Mouse (Mus musculus): ENCODE measurements around the gene Glyat. TPM values are rescaled to one million over a fixed set of nuclear protein-coding genes. Genes with fewer than 3 reads are reported as not detected.

Glyat gene
- not detected in 2 replicates for polyA plus RNA-seq (2016; fragmentation: Nextera tagmentation; extraction: Ambion mirVana)

DNA sequence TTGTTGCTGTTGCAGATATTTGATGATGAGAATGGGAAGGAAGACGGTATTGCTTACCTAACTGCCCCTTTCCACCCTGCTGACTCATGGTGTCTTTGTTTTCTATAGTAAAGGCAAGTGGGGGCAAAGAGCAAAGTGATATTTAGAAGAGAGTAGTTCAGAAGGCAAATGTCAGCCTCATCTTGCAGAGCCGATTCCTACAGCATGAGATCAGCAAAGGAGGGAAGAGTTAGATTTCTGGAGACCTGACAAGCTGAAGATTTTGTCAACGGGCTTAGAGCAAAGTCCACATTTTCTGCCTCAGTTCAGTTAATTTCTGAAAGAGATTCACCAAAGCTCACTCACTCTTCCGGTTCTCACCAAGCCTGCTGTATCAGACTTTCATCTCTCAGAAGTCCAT, at the start of gene Glyat:
TSS of gene Glyat (plus strand) at position 133 of the 400 bp plus-strand sequence.
- no peaks in the 10 kb centered on the region for H3K9me3 ChIP-seq (replicated peaks)
- H3K4me3 ChIP-seq, result no peak within 1 kb of the TSS
- DNase-seq (ENCODE audit: low spot score), result no peak
- H3K36me3 ChIP-seq, result no peaks in the 10 kb centered on the region
- 86% methylated on average over 4 of the region's 4 CpGs for WGBS
- H3K27ac ChIP-seq (replicated peaks), result no peak within 1 kb of the TSS
- no peaks in the 10 kb centered on the region for H3K27me3 ChIP-seq (ENCODE audit: low read depth, poor library complexity, severe bottlenecking)
- H3K4me1 ChIP-seq, result no peaks in the 10 kb centered on the region

DNA sequence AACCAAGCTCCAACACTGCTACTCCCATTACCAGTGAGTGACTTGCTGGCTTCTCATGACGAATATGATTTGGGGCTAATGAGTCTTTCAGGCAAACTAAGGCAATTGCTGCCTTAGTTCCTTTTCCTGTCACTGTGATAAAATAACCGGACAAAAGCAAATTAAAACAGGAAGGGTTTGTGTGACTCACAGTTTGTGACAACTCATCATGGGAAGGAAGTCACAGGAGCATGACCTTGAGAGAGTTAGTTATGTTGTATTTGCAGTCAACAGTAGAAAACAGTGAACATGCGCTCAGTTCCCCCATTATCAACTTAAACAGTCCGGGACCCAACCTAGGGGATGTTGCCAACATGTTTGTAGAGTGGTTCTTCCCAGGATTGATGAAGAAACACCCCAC, 47.8 kb upstream of the Glyat start:
- Histone ChIP-seq H3K27me3 (ENCODE audit: low read depth, poor library complexity, severe bottlenecking) (no peaks in the 10 kb centered on the region), H3K9me3 (replicated peaks) (no peaks in the 10 kb centered on the region), H3K4me3 (no peak overlapping the region), H3K4me1 (no peaks in the 10 kb centered on the region), H3K36me3 (peaks cover 15% of the 10 kb centered on the region), H3K27ac (replicated peaks) (no peak overlapping the region)
- DNase-seq (ENCODE audit: low spot score), result no peak
- 87% methylated on average over 4 of the region's 4 CpGs for WGBS

DNA sequence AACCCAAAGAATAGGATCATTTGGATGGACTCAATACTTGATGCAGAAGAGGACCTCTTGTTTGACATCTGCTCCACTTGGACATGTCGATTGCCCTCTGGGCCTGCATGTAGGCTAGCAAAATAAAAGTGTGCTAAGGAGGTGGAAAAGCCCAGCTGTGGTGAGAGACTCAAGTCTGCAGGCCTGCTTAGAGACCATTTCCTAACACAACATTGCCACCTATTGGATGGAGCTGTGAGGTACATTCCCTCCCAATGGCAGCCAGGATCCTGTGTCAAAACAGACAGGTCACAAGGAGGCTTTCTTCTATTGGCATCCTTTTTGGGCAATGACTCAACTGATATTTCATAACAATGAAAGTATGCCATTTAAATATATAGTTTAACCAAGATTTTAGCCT, 41.2 kb upstream of the Glyat start:
- H3K4me3 ChIP-seq, result no peak overlapping the region
- H3K27me3 ChIP-seq (ENCODE audit: low read depth, poor library complexity, severe bottlenecking), result peaks cover 11% of the 10 kb centered on the region
- peaks cover 14% of the 10 kb centered on the region for H3K4me1 ChIP-seq
- H3K36me3 ChIP-seq, result peaks cover 4% of the 10 kb centered on the region
- DNase-seq (ENCODE audit: low spot score), result peak; percentile 57
- no peaks in the 10 kb centered on the region for H3K9me3 ChIP-seq (replicated peaks)
- H3K27ac ChIP-seq (replicated peaks), result no peak overlapping the region
- WGBS, result 33% methylated on average over 1 of the region's 1 CpGs

DNA sequence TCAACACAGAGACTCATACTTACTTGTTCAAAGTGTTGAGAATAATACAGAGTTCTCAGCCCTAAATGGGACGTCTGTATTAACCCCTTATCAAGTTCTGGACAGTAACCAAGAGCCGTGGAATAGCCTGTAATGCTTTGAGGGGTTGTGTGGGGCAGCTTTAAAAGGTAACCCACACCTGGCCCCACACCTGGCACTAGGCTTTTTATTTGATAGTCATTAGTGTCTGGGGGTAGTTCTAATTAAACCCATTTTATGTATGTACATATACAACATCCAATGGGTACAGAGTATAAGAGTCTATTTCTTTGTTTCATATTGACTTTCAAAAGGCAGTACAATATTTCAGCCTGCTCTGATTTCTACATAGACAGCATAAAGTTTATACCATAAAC, 38.0 kb upstream of the Glyat start:
- H3K27ac ChIP-seq (replicated peaks), result no peak overlapping the region
- H3K9me3 ChIP-seq (replicated peaks), result no peaks in the 10 kb centered on the region
- peaks cover 15% of the 10 kb centered on the region for H3K4me1 ChIP-seq
- H3K27me3 ChIP-seq (ENCODE audit: low read depth, poor library complexity, severe bottlenecking), result peaks cover 18% of the 10 kb centered on the region
- no peaks in the 10 kb centered on the region for H3K36me3 ChIP-seq
- 57% methylated on average over 2 of the region's 2 CpGs for WGBS
- H3K4me3 ChIP-seq, result peak overlapping the region; percentile 60
- no peak for DNase-seq (ENCODE audit: low spot score)

DNA sequence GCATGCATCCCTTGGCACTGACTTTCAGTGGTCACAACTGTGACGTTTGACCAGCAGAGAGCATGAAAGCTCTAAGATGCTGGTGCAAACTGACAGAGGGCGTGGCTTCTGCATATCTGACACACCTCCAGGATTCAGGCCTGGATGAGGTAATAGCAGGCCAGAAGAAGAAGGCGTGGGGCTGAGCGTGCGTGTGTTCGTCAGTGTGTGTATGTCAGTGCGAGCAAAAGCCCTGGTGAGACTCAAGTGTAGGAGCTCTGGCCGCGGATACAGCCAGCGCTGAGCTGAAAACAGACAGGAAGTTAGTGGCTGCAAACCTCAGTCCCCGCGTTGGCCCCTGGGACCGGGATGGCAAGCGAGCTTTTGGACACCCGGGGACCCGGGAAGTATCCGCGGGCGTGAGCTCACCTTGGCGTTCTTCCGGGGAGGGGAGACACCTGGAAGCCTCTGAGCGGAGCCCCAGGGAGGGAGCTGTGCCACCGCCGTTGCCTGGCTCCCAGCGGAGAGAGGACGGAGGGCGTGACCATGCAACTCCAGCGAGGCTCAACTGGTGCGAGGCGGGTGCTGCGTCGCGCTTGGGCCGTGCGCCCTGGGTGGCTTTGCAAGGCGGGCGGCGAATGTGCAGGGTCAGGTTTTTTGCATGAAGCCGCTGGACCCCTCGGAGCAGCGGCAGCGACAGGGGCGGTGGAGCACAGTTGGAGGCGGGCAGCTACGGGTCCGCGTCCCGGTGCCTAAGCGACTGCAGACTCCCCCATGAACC, 37.4 kb upstream of the Glyat start:
- DNase-seq (ENCODE audit: low spot score), result peak; percentile 60
- peak overlapping the region; percentile 77 for H3K27ac ChIP-seq (replicated peaks)
- under 1% methylated on average over 49 of the region's 49 CpGs for WGBS
- H3K9me3 ChIP-seq (replicated peaks), result no peaks in the 10 kb centered on the region
- H3K27me3 ChIP-seq (ENCODE audit: low read depth, poor library complexity, severe bottlenecking), result peaks cover 18% of the 10 kb centered on the region
- H3K4me3 ChIP-seq, result peak overlapping the region; percentile 60
- no peaks in the 10 kb centered on the region for H3K36me3 ChIP-seq
- H3K4me1 ChIP-seq, result peaks cover 15% of the 10 kb centered on the region

DNA sequence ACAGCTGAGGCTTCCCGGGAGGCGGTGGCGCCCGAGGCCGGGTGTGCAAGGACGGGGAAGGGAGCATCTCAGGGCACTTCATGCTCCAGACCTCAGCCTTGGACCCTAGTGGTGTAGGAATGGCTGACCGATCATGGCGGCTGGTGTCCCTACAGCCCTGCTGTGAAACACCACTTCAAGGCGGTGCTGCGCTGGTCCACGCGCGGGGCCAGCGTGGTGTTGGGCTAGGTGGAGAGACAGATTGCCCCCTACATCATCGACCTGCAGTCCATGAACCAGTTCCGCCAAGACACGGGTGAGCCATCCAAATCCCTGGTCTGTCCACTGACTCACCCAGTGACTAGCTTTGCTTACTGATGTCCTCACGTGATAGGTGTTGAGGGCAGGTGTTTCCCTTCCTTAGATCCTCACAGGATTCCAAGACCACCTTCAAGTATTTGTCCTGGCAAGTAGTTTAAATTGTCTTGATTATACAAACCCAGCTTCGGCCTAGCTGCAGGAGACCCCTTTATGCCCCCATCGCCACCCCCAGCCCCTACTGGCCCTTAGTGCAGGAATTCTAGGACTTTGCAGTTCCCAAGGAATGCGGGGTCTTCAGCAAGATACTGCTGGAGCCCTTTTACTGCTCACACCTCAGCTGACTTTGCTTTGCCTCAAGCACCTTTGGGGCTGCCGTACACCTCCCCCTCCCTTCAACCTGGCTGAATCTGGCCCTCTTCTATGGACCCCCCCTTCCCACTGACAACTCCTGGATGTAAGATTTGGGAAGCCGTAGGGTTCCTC, 36.6 kb upstream of the Glyat start:
- 16% methylated on average over 23 of the region's 23 CpGs for WGBS
- H3K4me3 ChIP-seq, result peak overlapping the region; percentile 60
- H3K9me3 ChIP-seq (replicated peaks), result no peaks in the 10 kb centered on the region
- no peaks in the 10 kb centered on the region for H3K36me3 ChIP-seq
- H3K27ac ChIP-seq (replicated peaks), result peak overlapping the region; percentile 77
- H3K4me1 ChIP-seq, result peaks cover 15% of the 10 kb centered on the region
- DNase-seq (ENCODE audit: low spot score), result no peak
- peaks cover 18% of the 10 kb centered on the region for H3K27me3 ChIP-seq (ENCODE audit: low read depth, poor library complexity, severe bottlenecking)

DNA sequence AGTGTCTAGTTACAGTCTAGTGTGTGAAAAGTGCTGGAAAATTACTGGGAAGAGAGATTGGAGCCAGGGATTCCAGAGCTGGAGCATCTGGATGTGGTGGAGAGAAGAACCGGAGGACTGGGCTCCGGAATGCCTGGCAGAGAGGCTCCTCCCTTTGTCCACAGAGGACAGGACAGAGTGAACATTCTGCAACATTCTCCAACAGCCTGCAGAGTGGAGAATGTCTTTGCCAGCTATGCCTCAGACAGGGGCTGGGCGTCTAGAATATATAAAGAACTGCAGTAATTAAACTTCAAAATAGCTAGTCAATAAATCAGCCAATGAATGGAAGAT, 36.1 kb upstream of the Glyat start:
- DNase-seq (ENCODE audit: low spot score), result no peak
- Histone ChIP-seq H3K36me3 (no peaks in the 10 kb centered on the region), H3K4me1 (peaks cover 15% of the 10 kb centered on the region), H3K27ac (replicated peaks) (no peak overlapping the region), H3K4me3 (no peak overlapping the region), H3K27me3 (ENCODE audit: low read depth, poor library complexity, severe bottlenecking) (peaks cover 18% of the 10 kb centered on the region), H3K9me3 (replicated peaks) (no peaks in the 10 kb centered on the region)
- WGBS, result 79% methylated on average over 3 of the region's 3 CpGs

DNA sequence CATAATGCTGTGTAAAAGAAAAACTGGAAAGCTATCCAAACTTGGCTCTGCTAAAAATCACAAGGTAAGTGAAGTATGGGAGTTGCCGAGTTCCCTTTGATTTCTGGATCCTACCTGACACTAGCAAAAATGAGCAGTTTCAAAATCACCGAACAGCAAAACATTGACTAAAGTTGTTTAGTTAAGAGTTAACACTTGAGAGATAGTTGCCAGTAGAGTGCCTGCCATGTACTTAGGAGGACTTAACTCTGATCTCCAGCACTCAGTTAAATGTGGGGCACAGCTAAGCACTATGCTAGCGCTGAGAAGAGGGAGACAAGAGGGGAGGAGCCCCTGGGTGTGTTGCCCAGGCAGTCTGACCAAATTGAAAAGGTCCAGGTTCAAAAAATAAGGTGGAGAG, 34.4 kb upstream of the Glyat start:
- no peak overlapping the region for H3K4me3 ChIP-seq

DNA sequence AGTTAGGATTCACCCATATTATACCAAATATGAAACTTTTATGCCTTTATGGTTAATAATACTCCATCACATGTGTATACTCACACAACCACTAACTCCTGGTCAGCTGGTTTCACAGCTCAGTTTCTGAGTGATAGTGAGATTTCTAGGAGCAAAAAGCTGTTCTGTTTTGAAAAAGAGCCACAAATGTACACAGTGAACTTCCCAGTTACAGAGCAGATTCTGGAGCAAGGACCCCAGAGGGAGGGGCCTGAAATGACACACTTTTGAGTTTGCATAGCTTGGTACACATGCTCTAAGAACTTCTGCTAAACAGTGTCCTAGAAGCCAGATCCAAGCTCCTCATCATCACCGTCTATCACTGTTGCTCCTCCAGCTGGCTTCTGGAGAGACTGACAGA, 33.4 kb upstream of the Glyat start, which contains the start of gene Gm4952:
TSS of gene Gm4952 (plus strand) at position 301 of the 400 bp plus-strand sequence.
- peaks cover 18% of the 10 kb centered on the region for H3K27me3 ChIP-seq (ENCODE audit: low read depth, poor library complexity, severe bottlenecking)
- no peaks in the 10 kb centered on the region for H3K36me3 ChIP-seq
- H3K27ac ChIP-seq (replicated peaks), result no peak within 1 kb of the TSS
- H3K4me3 ChIP-seq, result no peak within 1 kb of the TSS
- H3K4me1 ChIP-seq, result peaks cover 15% of the 10 kb centered on the region
- 71% methylated on average over 1 of the region's 1 CpGs for WGBS
- no peaks in the 10 kb centered on the region for H3K9me3 ChIP-seq (replicated peaks)
- DNase-seq (ENCODE audit: low spot score), result no peak

More for the DNA sequence above, 34.4 kb upstream of the Glyat start:
- peaks cover 15% of the 10 kb centered on the region for H3K4me1 ChIP-seq
- no peaks in the 10 kb centered on the region for H3K9me3 ChIP-seq (replicated peaks)
- no peak overlapping the region for H3K27ac ChIP-seq (replicated peaks)
- peaks cover 18% of the 10 kb centered on the region for H3K27me3 ChIP-seq (ENCODE audit: low read depth, poor library complexity, severe bottlenecking)
- WGBS, result 75% methylated on average over 3 of the region's 3 CpGs
- no peak for DNase-seq (ENCODE audit: low spot score)
- no peaks in the 10 kb centered on the region for H3K36me3 ChIP-seq

DNA sequence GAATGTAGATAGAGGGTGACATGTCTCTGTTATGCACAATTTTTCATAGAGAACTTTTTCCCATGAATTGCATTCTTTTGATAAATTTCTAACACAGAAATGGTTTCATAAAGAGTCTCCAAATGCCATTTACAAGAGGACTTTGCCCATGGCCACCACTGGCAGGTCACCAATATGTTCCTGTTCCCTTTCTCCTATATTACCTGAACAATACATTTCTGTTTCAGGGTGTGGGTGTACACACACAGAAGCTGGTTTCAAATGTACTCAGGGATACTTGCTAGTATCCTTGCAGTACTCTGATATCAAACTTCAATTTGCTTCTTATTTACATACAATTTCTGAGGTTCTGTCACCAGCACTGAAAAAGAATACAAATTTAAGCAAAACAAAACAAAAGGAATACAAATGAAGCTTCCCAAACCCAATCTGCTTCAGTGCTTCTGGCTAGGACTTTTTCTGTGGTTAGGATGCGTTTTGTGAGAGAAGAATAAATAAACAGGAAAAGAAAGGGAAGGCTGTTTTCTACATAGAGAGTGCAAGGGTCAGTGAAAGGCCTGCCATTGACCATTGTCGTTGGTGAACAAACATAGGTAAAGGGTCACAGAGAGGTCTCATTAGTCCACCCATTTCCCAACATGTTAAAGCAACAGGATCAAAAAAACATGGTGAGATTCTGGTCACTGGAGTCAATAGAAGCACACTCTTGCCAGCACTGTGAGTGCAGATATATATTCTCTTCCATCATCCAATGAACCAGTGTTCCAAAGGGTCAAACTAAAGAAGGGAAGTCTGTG, 32.2 kb upstream of the Glyat start:
- H3K4me1 ChIP-seq, result peaks cover 10% of the 10 kb centered on the region
- peaks cover 13% of the 10 kb centered on the region for H3K27me3 ChIP-seq (ENCODE audit: low read depth, poor library complexity, severe bottlenecking)
- no peak overlapping the region for H3K4me3 ChIP-seq
- H3K36me3 ChIP-seq, result no peaks in the 10 kb centered on the region
- WGBS, result 51% methylated on average over 2 of the region's 2 CpGs
- no peaks in the 10 kb centered on the region for H3K9me3 ChIP-seq (replicated peaks)
- H3K27ac ChIP-seq (replicated peaks), result no peak overlapping the region
- DNase-seq (ENCODE audit: low spot score), result no peak

DNA sequence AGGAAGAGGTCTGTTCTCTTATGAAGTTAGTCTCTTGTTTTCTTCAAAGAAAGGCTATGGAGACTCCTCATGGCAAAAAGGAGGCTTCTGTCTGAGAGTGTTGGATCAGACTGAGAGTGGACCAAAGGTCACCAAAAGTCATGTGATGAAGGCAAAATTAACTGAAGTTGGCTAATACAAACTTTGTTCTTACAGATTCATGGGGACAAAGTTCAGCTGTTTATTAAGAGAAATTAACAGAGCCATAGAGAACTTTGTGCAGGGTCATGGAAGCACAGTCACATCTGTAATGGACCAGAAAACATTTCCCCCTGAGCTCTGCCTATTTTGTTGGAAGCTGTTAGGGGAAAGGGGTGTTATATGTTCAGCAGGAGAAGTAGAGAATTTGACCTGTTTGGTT, 24.8 kb upstream of the Glyat start:
- H3K4me1 ChIP-seq, result no peaks in the 10 kb centered on the region
- no peaks in the 10 kb centered on the region for H3K9me3 ChIP-seq (replicated peaks)
- no peak for DNase-seq (ENCODE audit: low spot score)
- H3K27me3 ChIP-seq (ENCODE audit: low read depth, poor library complexity, severe bottlenecking), result no peaks in the 10 kb centered on the region
- H3K27ac ChIP-seq (replicated peaks), result no peak overlapping the region
- no peak overlapping the region for H3K4me3 ChIP-seq
- H3K36me3 ChIP-seq, result no peaks in the 10 kb centered on the region

DNA sequence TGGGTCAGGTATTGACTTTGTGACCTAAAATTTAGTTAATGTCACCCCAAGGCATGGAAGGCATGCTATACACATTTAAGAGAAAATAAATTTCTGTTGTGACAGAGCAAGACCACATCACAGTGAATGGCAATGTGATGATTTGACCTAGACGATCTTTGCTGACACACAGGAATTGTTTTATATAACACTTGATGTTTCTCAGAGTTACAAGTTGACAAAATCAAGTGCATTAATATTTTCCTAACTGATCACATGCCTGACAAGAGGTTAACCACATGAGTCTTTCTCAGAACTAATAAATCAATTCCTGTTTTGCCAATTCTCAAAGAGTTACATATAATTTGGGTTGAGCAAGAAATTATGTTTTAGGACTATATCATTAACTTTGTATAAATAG, 19.5 kb upstream of the Glyat start:
- Histone ChIP-seq H3K27me3 (ENCODE audit: low read depth, poor library complexity, severe bottlenecking) (no peaks in the 10 kb centered on the region), H3K36me3 (no peaks in the 10 kb centered on the region), H3K9me3 (replicated peaks) (no peaks in the 10 kb centered on the region), H3K4me3 (no peak overlapping the region), H3K4me1 (no peaks in the 10 kb centered on the region), H3K27ac (replicated peaks) (no peak overlapping the region)
- no peak for DNase-seq (ENCODE audit: low spot score)
- 83% methylated on average over 1 of the region's 1 CpGs for WGBS

Data from midbrain, embryonic 10.5 days (tissue).